Comparison of ENCODE assay signal across 8 mouse cellular contexts in genomic region chr3:133090247-133091120, GRCm38 (mm10). TPM values are rescaled to one million over a fixed set of nuclear protein-coding genes. Genes with fewer than 3 reads are reported as not detected.
A peak's percentile ranks its signal among the peaks of the same experiment; 100 is the strongest.
DNase-seq lines count a peak whose midpoint lies in the region; ATAC-seq lines count a peak whose summit lies in the region.

No protein-coding gene starts in this region.

- H3K9ac ChIP-seq in lung, embryonic 15.5 days: peak overlapping the region; percentile 95

- H3K9me3 ChIP-seq in lung, embryonic 15.5 days: no peaks in the 10 kb centered on the region
- no peaks in the 10 kb centered on the region for H3K9me3 ChIP-seq in limb, embryonic 10.5 days (replicated peaks)

- H3K4me2 ChIP-seq in lung, embryonic 15.5 days: peak overlapping the region; percentile 71

- WGBS in lung, embryonic 15.5 days: 4% methylated on average over 11 of the region's 11 CpGs
- 8% methylated on average over 11 of the region's 11 CpGs for WGBS in limb, embryonic 10.5 days

- no peak for DNase-seq in lung, postnatal 4 days
- peak; percentile 37 for DNase-seq in embryo, embryonic 9.5 days (ENCODE audit: extremely low spot score)
- peak; percentile 40 for DNase-seq in limb, embryonic 10.5 days (ENCODE audit: low spot score)
- DNase-seq in retina, postnatal 1 day: peak; percentile 2
- DNase-seq in cerebellum, adult 8-10 months: no peak
- DNase-seq in spleen, postnatal 4 days (ENCODE audit: low spot score in 2 of 2): no peak

- ATAC-seq in lung, embryonic 15.5 days (ENCODE audit: borderline replicate concordance, extremely low read depth, low FRiP score, low TSS enrichment): no peak
- ATAC-seq in CD4-positive, CD25-positive, alpha-beta regulatory T cell, adult 4 months: no peak

- peak overlapping the region; percentile 88 for H3K4me3 ChIP-seq in lung, embryonic 15.5 days
- peak overlapping the region; percentile 88 for H3K4me3 ChIP-seq in limb, embryonic 10.5 days

- H3K27ac ChIP-seq in lung, embryonic 15.5 days: peak overlapping the region; percentile 99
- H3K27ac ChIP-seq in limb, embryonic 10.5 days: peak overlapping the region; percentile 99

- H3K4me1 ChIP-seq in lung, embryonic 15.5 days: peaks cover 15% of the 10 kb centered on the region
- H3K4me1 ChIP-seq in limb, embryonic 10.5 days: peaks cover 18% of the 10 kb centered on the region

- H3K27me3 ChIP-seq in lung, embryonic 15.5 days: no peaks in the 10 kb centered on the region
- H3K27me3 ChIP-seq in limb, embryonic 10.5 days (ENCODE audit: low read depth, poor library complexity, severe bottlenecking): no peaks in the 10 kb centered on the region

- no peaks in the 10 kb centered on the region for H3K36me3 ChIP-seq in lung, embryonic 15.5 days
- no peaks in the 10 kb centered on the region for H3K36me3 ChIP-seq in limb, embryonic 10.5 days

RNA-seq across cellular contexts. Expression of gene Ints12, which starts 1.2 kb away (rescaled TPM):
- 20.4 and 21.8 TPM in 2 replicates for polyA plus RNA-seq in lung, embryonic 15.5 days (2015; fragmentation: Nextera tagmentation; extraction: Ambion mirVana)
- 22.1 and 24.1 TPM in 2 replicates for polyA plus RNA-seq in limb, embryonic 10.5 days (2016; fragmentation: Nextera tagmentation; extraction: Ambion mirVana)
- polyA plus RNA-seq in CD4-positive, CD25-positive, alpha-beta regulatory T cell, adult 4 months (2017; shearing (Covaris generic)): 10 to 100 TPM; 19.8 to 21.9 TPM

RNA-seq across cellular contexts. Expression of gene Gstcd, which starts 1.3 kb away (rescaled TPM):
- 7.4 and 8.2 TPM in 2 replicates for polyA plus RNA-seq in lung, embryonic 15.5 days (2015; fragmentation: Nextera tagmentation; extraction: Ambion mirVana)
- polyA plus RNA-seq in limb, embryonic 10.5 days (2016; fragmentation: Nextera tagmentation; extraction: Ambion mirVana): 10.1 and 10.9 TPM in 2 replicates
- 1 to 10 TPM; 2.1 to 3.8 TPM for polyA plus RNA-seq in CD4-positive, CD25-positive, alpha-beta regulatory T cell, adult 4 months (2017; shearing (Covaris generic))

Comparison
In these comparisons a context has a peak if more than half of its experiments do, and no peak if none do; other contexts are left out.
1. DNase-seq: peak in embryo, embryonic 9.5 days (single experiment), limb, embryonic 10.5 days (single experiment) and retina, postnatal 1 day (single experiment); none in lung, postnatal 4 days (0 of 2), cerebellum, adult 8-10 months (single experiment) and spleen, postnatal 4 days (0 of 2).